Mouse (Mus musculus) intestine, embryonic 16.5 days (tissue): ENCODE measurements around the gene Ltbp4. TPM values are rescaled to one million over a fixed set of nuclear protein-coding genes. Genes with fewer than 3 reads are reported as not detected.

Experiments used
- ATAC-seq: fragments of 200-750 bp; cut with Nextera tagmentation; 2 replicates; pipeline ENCODE4 v1.8.0; 2017; ENCODE audit warnings: moderate TSS enrichment, moderate library complexity
- H3K27ac ChIP-seq: fragments of 300-500 bp; sonication (generic); 2 replicates; pipeline ENCODE4 v1.5.1; 2014; ENCODE audit warnings: mild to moderate bottlenecking, low read length
- H3K27me3 ChIP-seq: fragments of 300-500 bp; sonication (generic); replicated peaks from 2 replicates; pipeline ENCODE4 v1.6.1; 2014; ENCODE audit warnings: low read length, control low read depth, mixed read lengths; ENCODE audit not compliant: control insufficient read depth, insufficient read depth
- H3K36me3 ChIP-seq: fragments of 300-500 bp; sonication (generic); 2 replicates; pipeline ENCODE4 v1.6.1; 2014; ENCODE audit warnings: low read length, control low read depth; ENCODE audit not compliant: control insufficient read depth, insufficient read depth
- H3K4me1 ChIP-seq: fragments of 300-500 bp; sonication (generic); 2 replicates; pipeline ENCODE4 v1.6.1; 2014; ENCODE audit warnings: low read length, control low read depth, mixed read lengths; ENCODE audit not compliant: control insufficient read depth, insufficient read depth
- H3K4me2 ChIP-seq: fragments of 300-500 bp; sonication (generic); 2 replicates; pipeline ENCODE4 v1.6.1; 2014; ENCODE audit warnings: low read depth, low read length, control low read depth
- H3K4me3 ChIP-seq: fragments of 300-500 bp; sonication (generic); 2 replicates; pipeline ENCODE4 v1.5.1; 2014; ENCODE audit warnings: mild to moderate bottlenecking, low read length
- H3K9ac ChIP-seq: fragments of 300-500 bp; sonication (generic); 2 replicates; pipeline ENCODE4 v1.6.1; 2014; ENCODE audit warnings: low read depth, low read length
- H3K9me3 ChIP-seq: fragments of 300-500 bp; sonication (generic); 2 replicates; pipeline ENCODE4 v1.6.1; 2016; ENCODE audit warnings: low read length, control low read depth; ENCODE audit not compliant: control insufficient read depth
- WGBS: fragments of 180-500 bp; shearing (Covaris S2); extraction: QIAGEN DNeasy Blood & Tissue Kit; methylation state at CpG from one replicate; pipeline ENCODE4 v1.1.7; 2014; 5-methylcytosine and 5-hydroxymethylcytosine counted together
- polyA plus RNA-seq: library from polyadenylated mRNA; unstranded; fragments of >200 nt; fragmentation: Nextera tagmentation; extraction: Ambion mirVana; gene quantifications from 2 replicates; pipeline ENCODE4 v1.2.1, GENCODE M21; 2015

Gene Ltbp4
- polyA plus RNA-seq, 1 experiment from 2014 or later, result 70.2 TPM

- Histone ChIP-seq H3K9me3 (peaks cover 5% of the 10 kb centered on the region; the same call in 1 of the 2 replicates), H3K27ac (no peak overlapping the region), H3K4me2 (no peak overlapping the region), H3K9ac (no peak overlapping the region), H3K4me1 (no peaks in the 10 kb centered on the region), H3K27me3 (no peaks in the 10 kb centered on the region), H3K36me3 (peaks cover 16% of the 10 kb centered on the region; the same call in 1 of the 2 replicates), H3K4me3 (no peak overlapping the region)
- ATAC-seq, result no peak
- 88% methylated on average over 8 of the region's 8 CpGs for WGBS
These were observed 66.1 kb downstream of the Ltbp4 start for GRCm38 (mm10) chr7:27271423-27271822.

- no peaks in the 10 kb centered on the region for H3K27me3 ChIP-seq
- no peak for ATAC-seq
These were observed 70.9 kb downstream of the Ltbp4 start for GRCm38 (mm10) chr7:27266515-27267128.

GRCm38 (mm10) chr7:27264761-27265160, 72.7 kb downstream of the Ltbp4 start:
- no peak overlapping the region for H3K27ac ChIP-seq
- H3K4me2 ChIP-seq, result no peak overlapping the region
- H3K4me1 ChIP-seq, result peaks cover 9% of the 10 kb centered on the region
- ATAC-seq, result no peak
- no peak overlapping the region for H3K9ac ChIP-seq
- H3K9me3 ChIP-seq, result no peaks in the 10 kb centered on the region
- H3K36me3 ChIP-seq, result peaks cover 11% of the 10 kb centered on the region
- 95% methylated on average over 12 of the region's 12 CpGs for WGBS
- no peaks in the 10 kb centered on the region for H3K27me3 ChIP-seq
- H3K4me3 ChIP-seq, result no peak overlapping the region

More at GRCm38 (mm10) chr7:27266515-27267128, 70.9 kb downstream of the Ltbp4 start:
- Histone ChIP-seq H3K4me3 (no peak overlapping the region), H3K27ac (no peak overlapping the region), H3K4me2 (no peak overlapping the region), H3K4me1 (peaks cover 4% of the 10 kb centered on the region; the same call in 1 of the 2 replicates), H3K9ac (no peak overlapping the region), H3K9me3 (peaks cover 4% of the 10 kb centered on the region; the same call in 1 of the 2 replicates), H3K36me3 (peaks cover 14% of the 10 kb centered on the region)
- 83% methylated on average over 20 of the region's 20 CpGs for WGBS

GRCm38 (mm10) chr7:27261888-27262287, 75.6 kb downstream of the Ltbp4 start:
- ATAC-seq, result no peak
- WGBS, result 74% methylated on average over 6 of the region's 6 CpGs
- Histone ChIP-seq H3K4me1 (peaks cover 26% of the 10 kb centered on the region), H3K27me3 (no peaks in the 10 kb centered on the region), H3K9me3 (no peaks in the 10 kb centered on the region), H3K36me3 (no peaks in the 10 kb centered on the region; the same call in 1 of the 2 replicates), H3K4me3 (no peak overlapping the region), H3K4me2 (no peak overlapping the region), H3K9ac (no peak overlapping the region), H3K27ac (no peak overlapping the region)

GRCm38 (mm10) chr7:27260856-27261255, 76.6 kb downstream of the Ltbp4 start:
- WGBS, result 71% methylated on average over 7 of the region's 7 CpGs
- Histone ChIP-seq H3K27ac (no peak overlapping the region), H3K4me2 (no peak overlapping the region), H3K4me1 (peaks cover 27% of the 10 kb centered on the region), H3K9me3 (no peaks in the 10 kb centered on the region), H3K27me3 (no peaks in the 10 kb centered on the region), H3K9ac (no peak overlapping the region), H3K36me3 (no peaks in the 10 kb centered on the region; the same call in 1 of the 2 replicates), H3K4me3 (no peak overlapping the region)
- no peak for ATAC-seq

- H3K4me1 ChIP-seq, result peaks cover 27% of the 10 kb centered on the region
- peak overlapping the region; percentile 86 for H3K9ac ChIP-seq
- 0 out of 2 replicates have a peak overlapping the region, but pooled peaks have one; percentile 12 for H3K27ac ChIP-seq
- WGBS, result 32% methylated on average over 5 of the region's 5 CpGs
- H3K27me3 ChIP-seq, result no peaks in the 10 kb centered on the region
- H3K9me3 ChIP-seq, result no peaks in the 10 kb centered on the region
- H3K36me3 ChIP-seq, result no peaks in the 10 kb centered on the region; the same call in 1 of the 2 replicates
- H3K4me3 ChIP-seq, result peak overlapping the region; percentile 75
- H3K4me2 ChIP-seq, result peak overlapping the region; percentile 92
- no peak for ATAC-seq
These were observed 77.7 kb downstream of the Ltbp4 start for GRCm38 (mm10) chr7:27259771-27260170.

GRCm38 (mm10) chr7:27259271-27259721, 78.2 kb downstream of the Ltbp4 start:
- 17% methylated on average over 9 of the region's 9 CpGs for WGBS
- Histone ChIP-seq H3K27me3 (no peaks in the 10 kb centered on the region), H3K9ac (peak overlapping the region; percentile 86), H3K36me3 (no peaks in the 10 kb centered on the region; the same call in 1 of the 2 replicates), H3K9me3 (no peaks in the 10 kb centered on the region), H3K4me2 (peak overlapping the region; percentile 92), H3K27ac (peak overlapping the region; percentile 60), H3K4me1 (peaks cover 27% of the 10 kb centered on the region), H3K4me3 (peak overlapping the region; percentile 75)
- ATAC-seq, result no peak

- WGBS, result under 1% methylated on average over 32 of the region's 47 CpGs
- Histone ChIP-seq H3K9me3 (no peaks in the 10 kb centered on the region), H3K4me2 (peak within 1 kb of the TSS; percentile 92), H3K27me3 (no peaks in the 10 kb centered on the region), H3K4me3 (peak within 1 kb of the TSS; percentile 75), H3K36me3 (no peaks in the 10 kb centered on the region), H3K9ac (peak within 1 kb of the TSS; percentile 86), H3K4me1 (peaks cover 27% of the 10 kb centered on the region), H3K27ac (peak within 1 kb of the TSS; percentile 60)
- ATAC-seq, result peak; percentile 88
These were observed 79.1 kb downstream of the Ltbp4 start, which contains the start of gene Numbl for GRCm38 (mm10) chr7:27258205-27258899. Gene Numbl, plus strand, starts transcription at chr7:27258433.

GRCm38 (mm10) chr7:27257852-27258204, 79.7 kb downstream of the Ltbp4 start:
- peak overlapping the region; percentile 60; the same call in 1 of the 2 replicates for H3K27ac ChIP-seq
- peak overlapping the region; percentile 92 for H3K4me2 ChIP-seq
- peak overlapping the region; percentile 86; the same call in 1 of the 2 replicates for H3K9ac ChIP-seq
- H3K9me3 ChIP-seq, result no peaks in the 10 kb centered on the region
- H3K4me3 ChIP-seq, result peak overlapping the region; percentile 75
- peak; percentile 0; the same call in 1 of the 2 replicates for ATAC-seq
- no peaks in the 10 kb centered on the region for H3K36me3 ChIP-seq
- WGBS, result 8% methylated on average over 6 of the region's 6 CpGs
- no peaks in the 10 kb centered on the region for H3K27me3 ChIP-seq
- H3K4me1 ChIP-seq, result peaks cover 27% of the 10 kb centered on the region
